Mouse (Mus musculus) forebrain, postnatal 0 days (tissue): ENCODE data around the gene Gm37240. TPM values are rescaled to one million over a fixed set of nuclear protein-coding genes. Genes with fewer than 3 reads are reported as not detected.

Experiments used
- ATAC-seq: fragments of 200-750 bp; cut with Nextera tagmentation; 2 replicates; pipeline ENCODE4 v1.8.0; 2017; ENCODE audit warnings: mild to moderate bottlenecking, moderate library complexity
- DNase-seq: peaks from one replicate; pipeline ENCODE4 v3.0.0-alpha.2; 2015
- H3K27ac ChIP-seq: fragments of 300-500 bp; sonication (generic); 2 replicates; pipeline ENCODE4 v1.5.1; 2014; ENCODE audit warnings: low read depth, mild to moderate bottlenecking, antibody characterized with exemption, low read length, moderate library complexity, mixed read lengths
- H3K27me3 ChIP-seq: fragments of 300-500 bp; sonication (generic); 2 replicates; pipeline ENCODE4 v1.6.1; 2014; ENCODE audit warnings: mild to moderate bottlenecking, low read length, mixed read lengths; ENCODE audit not compliant: insufficient read depth
- H3K36me3 ChIP-seq: fragments of 300-500 bp; sonication (generic); 2 replicates; pipeline ENCODE4 v1.6.1; 2014; ENCODE audit warnings: mild to moderate bottlenecking, moderate library complexity; ENCODE audit not compliant: insufficient read depth
- H3K4me1 ChIP-seq: fragments of 300-500 bp; sonication (generic); 2 replicates; pipeline ENCODE4 v1.6.1; 2014; ENCODE audit warnings: antibody characterized with exemption; ENCODE audit not compliant: insufficient read depth
- H3K4me2 ChIP-seq: fragments of 300-500 bp; sonication (generic); 2 replicates; pipeline ENCODE4 v1.6.1; 2014; ENCODE audit warnings: low read depth, mild to moderate bottlenecking, moderate library complexity
- H3K4me3 ChIP-seq: fragments of 300-500 bp; sonication (generic); 2 replicates; pipeline ENCODE4 v1.5.1; 2014; ENCODE audit warnings: low read depth, low read length, mixed read lengths
- H3K9ac ChIP-seq: fragments of 300-500 bp; sonication (generic); 2 replicates; pipeline ENCODE4 v1.6.1; 2014; ENCODE audit warnings: mild to moderate bottlenecking
- H3K9me3 ChIP-seq: fragments of 300-500 bp; sonication (generic); 2 replicates; pipeline ENCODE4 v1.6.1; 2016; ENCODE audit warnings: low read length
- CTCF ChIP-seq: sonication (generic); IDR thresholded peaks from 2 replicates; pipeline ENCODE4 v1.5.1; 2016; ENCODE audit warnings: antibody characterized with exemption, control low read depth, low read depth
- WGBS: fragments of 180-500 bp; shearing (Covaris S2); extraction: QIAGEN DNeasy Blood & Tissue Kit; methylation state at CpG from one replicate; pipeline ENCODE4 v1.1.7; 2014; 5-methylcytosine and 5-hydroxymethylcytosine counted together
- polyA plus RNA-seq: library from polyadenylated mRNA; unstranded; fragments of >200 nt; fragmentation: Nextera tagmentation; extraction: Ambion mirVana; gene quantifications from 2 replicates; pipeline ENCODE4 v1.2.1, GENCODE M21; 2015
- total RNA-seq: library from RNA; depleted of rRNA; stranded (reverse); fragments of >200 nt; gene quantifications from 2 replicates; pipeline ENCODE4 v1.2.3, GENCODE M21; 2014

The Gm37240 gene
- total and polyA plus RNA-seq, 2 experiments from 2014 or later: 0.67 to 1.2 TPM

DNA sequence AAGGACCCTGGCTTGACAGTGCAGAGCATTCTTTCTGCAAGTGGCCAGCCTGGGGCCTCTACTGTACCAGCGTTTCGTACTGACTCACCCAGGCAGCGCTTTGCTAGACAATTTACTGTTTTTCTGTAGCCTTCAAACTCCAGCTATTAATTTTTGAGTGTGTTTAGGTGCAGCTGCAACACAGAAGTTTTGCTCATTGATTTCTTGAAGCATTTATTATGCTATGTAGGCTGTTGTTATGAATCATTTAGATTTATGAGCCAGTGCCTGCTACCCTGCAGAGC lies 1241.4 kb downstream of the Gm37240 start:
- ATAC-seq (no peak), DNase-seq (no peak)
- no peaks in the 10 kb centered on the region for H3K9me3 ChIP-seq
- H3K4me2 ChIP-seq: no peak overlapping the region
- H3K9ac ChIP-seq: no peak overlapping the region
- H3K36me3 ChIP-seq: no peaks in the 10 kb centered on the region
- 93% methylated on average over 3 of the region's 3 CpGs for WGBS
- H3K27ac ChIP-seq: no peak overlapping the region
- H3K4me1 ChIP-seq: no peaks in the 10 kb centered on the region
- TF ChIP-seq CTCF: no peak
- no peak overlapping the region for H3K4me3 ChIP-seq
- H3K27me3 ChIP-seq: no peaks in the 10 kb centered on the region

DNA sequence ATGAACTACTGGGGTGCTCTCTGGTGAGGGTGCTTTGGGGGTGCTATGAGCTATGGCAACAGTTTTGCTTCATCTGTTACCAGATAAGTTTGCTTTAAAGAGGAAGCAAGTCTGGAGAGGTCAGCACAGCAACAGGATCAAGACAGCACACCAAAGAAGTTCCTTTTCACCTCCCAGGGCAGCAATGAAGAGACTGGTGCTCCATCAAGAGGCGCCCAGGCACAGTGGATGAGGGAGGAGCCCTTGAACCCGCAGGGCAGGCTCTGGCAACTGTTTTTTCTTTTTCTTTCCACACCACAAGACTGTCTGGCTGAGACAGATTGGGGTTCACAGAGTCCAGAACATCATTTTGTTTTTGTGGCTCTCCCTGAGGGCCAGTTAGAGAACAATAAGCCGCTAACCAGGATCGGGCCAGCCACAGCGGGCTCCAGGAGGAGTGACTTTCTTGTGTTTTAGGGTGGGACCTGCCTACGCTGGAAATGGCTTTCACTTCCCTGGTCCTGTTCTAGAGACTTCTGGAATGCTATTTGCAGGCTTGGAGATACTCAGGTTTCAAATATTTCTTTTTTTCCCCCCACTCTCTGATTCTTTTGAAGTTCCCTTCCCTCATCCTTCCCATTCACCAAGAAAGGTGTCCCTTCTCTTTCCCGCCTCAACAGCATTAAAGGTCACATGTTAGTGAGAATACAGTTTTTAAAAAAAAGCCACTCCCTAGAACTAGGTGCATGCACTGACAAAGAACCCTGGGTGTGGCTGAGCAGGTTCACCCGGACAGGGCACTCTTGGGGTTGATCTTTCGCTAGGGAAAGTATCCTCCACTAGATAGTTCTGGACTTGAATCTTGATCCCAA lies 1241.9 kb downstream of the Gm37240 start:
- ATAC-seq (no peak), DNase-seq (no peak)
- no peaks in the 10 kb centered on the region for H3K27me3 ChIP-seq
- H3K36me3 ChIP-seq: no peaks in the 10 kb centered on the region
- no peak for TF ChIP-seq CTCF
- no peak overlapping the region for H3K27ac ChIP-seq
- H3K4me3 ChIP-seq: no peak overlapping the region
- 88% methylated on average over 9 of the region's 9 CpGs for WGBS
- no peak overlapping the region for H3K4me2 ChIP-seq
- H3K4me1 ChIP-seq: no peaks in the 10 kb centered on the region
- no peaks in the 10 kb centered on the region for H3K9me3 ChIP-seq
- no peak overlapping the region for H3K9ac ChIP-seq

GRCm38 (mm10) chr3:84642942-84643341 lies 1244.4 kb downstream of the Gm37240 start:
- no peaks in the 10 kb centered on the region for H3K4me1 ChIP-seq
- ATAC-seq (no peak), DNase-seq (no peak)
- no peaks in the 10 kb centered on the region for H3K36me3 ChIP-seq
- no peak overlapping the region for H3K9ac ChIP-seq
- no peaks in the 10 kb centered on the region for H3K27me3 ChIP-seq
- TF ChIP-seq CTCF: no peak
- H3K9me3 ChIP-seq: no peaks in the 10 kb centered on the region
- no peak overlapping the region for H3K4me2 ChIP-seq
- no peak overlapping the region for H3K27ac ChIP-seq
- H3K4me3 ChIP-seq: no peak overlapping the region
- 57% methylated on average over 4 of the region's 4 CpGs for WGBS

GRCm38 (mm10) chr3:84641391-84641790 lies 1245.9 kb downstream of the Gm37240 start:
- Histone ChIP-seq H3K27me3 (no peaks in the 10 kb centered on the region), H3K9ac (no peak overlapping the region), H3K27ac (no peak overlapping the region), H3K36me3 (no peaks in the 10 kb centered on the region), H3K4me1 (no peaks in the 10 kb centered on the region), H3K4me2 (no peak overlapping the region), H3K9me3 (no peaks in the 10 kb centered on the region), H3K4me3 (no peak overlapping the region)
- no peak for TF ChIP-seq CTCF
- WGBS: 86% methylated on average over 2 of the region's 2 CpGs
- ATAC-seq: no peak
- DNase-seq: no peak

GRCm38 (mm10) chr3:84640536-84640935 lies 1246.8 kb downstream of the Gm37240 start:
- TF ChIP-seq CTCF: no peak
- Histone ChIP-seq H3K36me3 (no peaks in the 10 kb centered on the region), H3K9ac (no peak overlapping the region), H3K27ac (no peak overlapping the region), H3K4me1 (no peaks in the 10 kb centered on the region), H3K4me3 (no peak overlapping the region), H3K27me3 (no peaks in the 10 kb centered on the region), H3K9me3 (no peaks in the 10 kb centered on the region), H3K4me2 (no peak overlapping the region)
- ATAC-seq (no peak), DNase-seq (no peak)
- WGBS: 45% methylated on average over 6 of the region's 6 CpGs

- H3K9ac ChIP-seq: no peak overlapping the region
Measured at GRCm38 (mm10) chr3:84639767-84640500, 1247.4 kb downstream of the Gm37240 start.

GRCm38 (mm10) chr3:84638858-84639257 lies 1248.5 kb downstream of the Gm37240 start:
- no peak for DNase-seq
- H3K27ac ChIP-seq: no peak overlapping the region
- H3K4me1 ChIP-seq: no peaks in the 10 kb centered on the region
- H3K4me3 ChIP-seq: no peak overlapping the region
- H3K9me3 ChIP-seq: no peaks in the 10 kb centered on the region
- 87% methylated on average over 4 of the region's 4 CpGs for WGBS
- H3K27me3 ChIP-seq: no peaks in the 10 kb centered on the region
- H3K9ac ChIP-seq: no peak overlapping the region
- no peaks in the 10 kb centered on the region for H3K36me3 ChIP-seq
- H3K4me2 ChIP-seq: no peak overlapping the region
- ATAC-seq: no peak
- TF ChIP-seq CTCF: no peak

More at GRCm38 (mm10) chr3:84639767-84640500, 1247.4 kb downstream of the Gm37240 start:
- DNase-seq (no peak), ATAC-seq (no peak)
- Histone ChIP-seq H3K27me3 (no peaks in the 10 kb centered on the region), H3K27ac (no peak overlapping the region), H3K4me1 (no peaks in the 10 kb centered on the region), H3K4me3 (no peak overlapping the region), H3K9me3 (no peaks in the 10 kb centered on the region), H3K4me2 (no peak overlapping the region), H3K36me3 (no peaks in the 10 kb centered on the region)
- TF ChIP-seq CTCF: no peak
- WGBS: 52% methylated on average over 11 of the region's 11 CpGs
